Mouse (Mus musculus) thymus, postnatal 25 days (tissue): ENCODE results near the gene Dusp7.
A peak's percentile ranks its signal among the peaks of the same experiment; 100 is the strongest.

Experiments used
- DNase-seq: peaks from one replicate; pipeline ENCODE4 v3.0.0; 2022

Gene Dusp7

DNA sequence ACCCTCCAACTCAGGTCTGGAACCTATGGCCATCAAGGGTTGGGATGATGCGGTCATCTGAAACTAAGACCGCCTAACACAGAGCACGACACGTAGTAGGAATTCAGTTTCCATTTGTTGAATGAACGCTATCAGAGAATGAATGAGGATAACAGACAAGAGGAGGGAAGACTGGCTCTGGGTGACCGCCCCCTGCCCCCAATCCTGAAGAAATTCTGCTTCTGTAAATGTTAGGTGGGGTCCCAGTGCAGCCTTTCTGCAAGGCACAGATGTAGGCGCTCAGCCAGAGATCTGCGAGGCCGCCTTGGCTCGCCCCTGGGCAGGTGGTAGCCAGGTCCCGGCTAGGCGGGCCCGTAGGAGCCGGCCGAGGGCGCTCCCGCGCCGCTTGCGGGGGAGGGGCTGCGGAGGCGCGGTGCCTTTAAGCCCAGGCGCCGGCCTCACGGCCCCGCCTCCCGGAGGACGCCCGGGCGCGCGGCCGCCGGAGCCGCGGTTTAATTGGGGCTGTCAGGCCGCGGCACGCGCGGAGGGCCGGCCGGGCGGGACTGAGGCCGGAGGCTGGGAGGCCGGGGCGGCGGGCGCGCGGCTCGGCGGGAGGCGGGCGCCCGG is at the start of gene Dusp7:
Gene Dusp7 (plus strand): TSS at position 521 of the 606 bp plus-strand sequence.
- peak; percentile 73 for DNase-seq

DNA sequence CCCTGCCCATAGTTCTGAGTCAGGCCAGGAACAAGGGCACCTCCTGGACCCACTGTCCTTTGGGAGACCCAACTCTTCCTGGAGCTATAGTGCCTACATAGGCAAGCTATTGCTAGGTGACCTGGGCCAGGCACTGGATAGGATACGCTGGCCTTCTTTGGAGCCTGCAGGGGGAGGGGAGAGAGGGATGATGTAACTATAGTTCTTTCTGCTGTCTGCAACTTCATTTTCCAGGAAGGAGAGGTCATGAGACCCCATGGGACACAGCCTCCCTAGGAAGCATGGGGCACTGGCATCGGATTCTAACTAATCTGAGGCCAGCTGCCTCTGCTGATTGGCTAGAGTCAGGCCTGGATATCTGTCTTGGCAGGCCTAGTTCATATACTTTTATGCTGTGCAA is 49.3 kb upstream of the Dusp7 start:
- DNase-seq: no peak

DNA sequence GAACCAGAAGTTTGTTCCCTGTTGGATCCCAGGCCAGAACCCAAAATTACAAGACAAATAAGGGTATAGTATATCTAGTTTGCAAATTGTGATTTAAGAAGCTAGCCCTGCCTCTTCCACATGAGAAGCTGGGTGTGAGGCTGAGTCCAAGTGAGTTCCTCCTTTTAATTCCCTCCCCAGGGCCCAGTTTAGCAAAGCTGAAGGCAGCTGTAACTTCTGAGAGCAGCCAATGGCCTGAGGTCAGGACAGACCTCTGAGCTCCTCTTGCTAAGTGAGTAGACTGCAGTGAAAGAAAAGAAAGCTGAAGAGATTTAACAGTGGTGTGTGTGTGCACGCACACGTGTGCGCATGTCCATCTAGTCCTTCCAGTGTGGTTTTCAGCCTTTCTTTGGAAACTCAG is 45.9 kb upstream of the Dusp7 start:
- DNase-seq: no peak

DNA sequence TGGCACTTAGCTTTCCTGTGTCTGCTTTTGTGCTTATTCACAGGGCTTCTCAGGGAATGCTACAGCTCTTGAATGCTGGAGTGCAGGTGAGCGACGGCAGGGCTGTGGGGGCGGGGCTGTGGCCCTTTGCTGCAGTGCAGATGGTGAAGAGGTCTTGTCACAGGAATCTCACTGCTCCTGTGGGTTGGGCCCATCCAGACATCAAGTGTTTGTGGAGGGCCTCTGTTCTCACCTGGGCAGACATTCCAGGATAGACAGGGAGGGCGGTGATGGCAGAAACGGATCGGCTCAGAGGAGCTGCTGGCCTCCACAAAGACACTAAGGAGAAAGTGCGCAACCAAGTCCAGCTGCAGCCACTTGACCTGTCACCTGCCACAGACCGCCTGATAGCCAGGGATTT is 42.2 kb upstream of the Dusp7 start:
- no peak for DNase-seq

DNA sequence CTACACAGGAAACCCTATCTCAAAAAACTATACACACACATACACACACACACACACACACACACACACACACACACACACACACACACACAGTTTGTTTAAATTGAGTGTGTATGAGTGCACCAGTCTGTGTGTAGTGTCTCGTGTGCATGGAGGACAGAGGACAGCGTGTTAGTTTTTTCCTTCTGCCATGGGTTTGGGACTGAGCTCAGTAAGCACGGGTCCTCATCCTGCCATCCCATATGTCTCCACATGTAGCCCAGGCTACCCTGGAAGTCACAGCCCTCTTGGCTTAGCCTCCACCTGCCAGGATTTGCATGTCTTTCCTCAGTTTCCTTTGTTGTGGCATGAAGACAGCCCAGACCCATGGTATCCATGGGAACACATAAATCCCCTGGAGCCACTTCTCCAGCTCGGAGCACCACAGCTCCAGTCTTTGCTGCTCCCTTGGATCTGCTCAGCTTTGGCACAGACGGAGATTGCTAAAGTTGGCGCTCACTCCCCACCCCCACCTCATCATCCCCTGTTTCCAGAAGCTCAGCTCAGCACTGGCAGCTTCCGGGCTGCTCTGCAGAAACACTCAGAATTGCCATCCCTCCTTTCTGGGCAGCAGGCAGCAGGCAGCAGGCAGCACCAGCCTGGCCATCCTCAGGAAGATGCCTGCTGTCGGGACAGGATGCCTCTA is 41.2 kb upstream of the Dusp7 start:
- no peak for DNase-seq

DNA sequence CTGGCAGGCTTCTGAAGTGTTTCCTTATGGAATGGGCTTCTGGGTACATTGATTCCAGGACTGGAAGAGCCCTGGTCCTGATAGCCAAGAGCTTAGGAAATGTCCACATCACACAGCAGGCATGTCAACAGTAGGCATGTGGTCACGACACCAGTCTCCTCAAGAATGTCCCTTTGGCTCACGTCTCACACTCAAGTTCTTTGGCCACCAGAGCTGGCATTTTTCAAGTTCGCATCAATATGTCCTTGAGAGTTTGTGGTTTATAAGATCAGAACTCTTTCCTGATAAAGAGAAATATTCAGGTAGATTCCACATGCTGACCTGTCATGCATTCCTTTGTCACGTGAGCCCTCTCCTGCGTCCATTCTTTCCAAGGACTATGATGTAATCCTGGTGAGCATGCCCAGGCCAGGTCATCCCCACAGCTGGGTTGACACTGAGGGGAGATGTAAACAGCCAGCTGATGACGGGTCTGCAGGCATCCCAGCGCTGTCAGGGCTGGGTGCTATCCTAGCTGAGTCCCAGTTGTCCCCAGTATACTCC is 40.3 kb upstream of the Dusp7 start:
- no peak for DNase-seq

DNA sequence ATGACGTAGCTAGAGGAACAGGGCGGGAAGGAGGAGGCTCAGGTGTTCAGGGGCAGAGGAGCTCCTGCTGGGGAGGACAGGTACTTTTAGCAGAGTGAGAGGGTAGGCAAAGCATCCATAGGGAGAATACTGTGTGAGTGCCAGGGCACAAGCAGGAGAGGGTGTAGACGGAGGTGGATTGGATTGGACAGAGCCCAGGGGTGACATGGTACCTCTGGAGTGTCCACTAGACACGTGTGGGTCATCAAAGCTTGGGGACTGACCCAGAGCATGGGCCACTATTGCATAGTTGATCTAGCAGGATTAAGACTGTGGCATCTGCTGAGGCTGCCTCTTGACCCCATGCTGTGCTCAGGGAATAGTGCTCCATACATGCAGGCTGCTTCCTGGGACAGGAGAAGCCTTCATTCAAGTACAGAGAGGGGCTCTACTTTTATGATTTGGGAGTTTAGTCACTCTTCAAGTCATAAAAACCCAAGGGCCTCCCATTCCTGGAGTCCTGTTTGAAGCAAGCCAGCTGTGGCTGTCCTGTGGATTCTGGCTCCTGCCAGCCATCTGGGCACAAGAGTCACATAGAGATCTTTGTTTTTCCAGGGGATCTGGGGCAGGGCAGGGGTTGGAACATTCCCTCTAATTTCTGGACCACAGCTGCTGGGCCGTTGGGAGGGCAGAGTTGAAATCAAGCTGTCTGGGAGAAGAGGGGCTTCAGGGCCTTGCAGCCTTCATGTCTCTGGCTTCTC is 39.5 kb upstream of the Dusp7 start:
- DNase-seq: no peak

DNA sequence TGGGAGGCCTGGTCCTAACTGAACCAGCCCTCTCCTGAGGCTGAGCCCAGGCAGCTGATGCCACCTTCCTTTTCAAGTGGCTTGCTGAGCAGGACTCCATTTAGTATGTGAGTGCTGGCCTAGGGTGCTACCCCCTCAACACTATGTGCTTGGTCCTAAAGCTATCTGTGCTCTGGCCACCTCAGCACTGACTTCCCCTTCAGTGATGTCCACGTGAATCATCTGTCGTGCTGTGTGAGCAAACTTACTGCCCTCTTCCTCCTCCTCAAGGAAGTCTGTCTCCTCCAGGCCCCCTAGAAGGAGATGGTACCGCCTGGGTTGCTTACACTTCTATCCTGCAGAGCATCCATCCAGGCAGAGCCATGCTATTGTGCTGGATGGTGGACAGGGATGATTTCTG is 35.7 kb upstream of the Dusp7 start:
- DNase-seq: no peak

DNA sequence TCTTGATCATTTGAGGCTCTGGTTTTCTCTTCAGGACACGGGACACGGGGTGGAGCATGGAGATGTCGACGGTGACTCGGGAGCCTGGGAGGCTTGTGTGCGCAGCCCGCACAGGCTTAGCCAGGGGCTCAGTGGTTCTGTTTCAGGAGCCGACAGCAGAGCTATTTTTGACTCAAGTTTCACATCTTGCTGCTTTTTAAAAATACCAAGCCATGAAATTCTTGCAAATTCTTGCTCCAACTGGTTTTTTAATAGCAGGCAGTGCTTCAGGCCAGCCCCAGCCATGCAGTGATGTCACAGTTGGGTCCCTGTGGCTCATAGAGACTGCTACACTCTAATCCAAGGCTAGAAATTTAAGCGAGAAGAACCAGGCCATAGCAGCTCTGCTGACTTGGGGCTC is 30.8 kb upstream of the Dusp7 start:
- DNase-seq: no peak

DNA sequence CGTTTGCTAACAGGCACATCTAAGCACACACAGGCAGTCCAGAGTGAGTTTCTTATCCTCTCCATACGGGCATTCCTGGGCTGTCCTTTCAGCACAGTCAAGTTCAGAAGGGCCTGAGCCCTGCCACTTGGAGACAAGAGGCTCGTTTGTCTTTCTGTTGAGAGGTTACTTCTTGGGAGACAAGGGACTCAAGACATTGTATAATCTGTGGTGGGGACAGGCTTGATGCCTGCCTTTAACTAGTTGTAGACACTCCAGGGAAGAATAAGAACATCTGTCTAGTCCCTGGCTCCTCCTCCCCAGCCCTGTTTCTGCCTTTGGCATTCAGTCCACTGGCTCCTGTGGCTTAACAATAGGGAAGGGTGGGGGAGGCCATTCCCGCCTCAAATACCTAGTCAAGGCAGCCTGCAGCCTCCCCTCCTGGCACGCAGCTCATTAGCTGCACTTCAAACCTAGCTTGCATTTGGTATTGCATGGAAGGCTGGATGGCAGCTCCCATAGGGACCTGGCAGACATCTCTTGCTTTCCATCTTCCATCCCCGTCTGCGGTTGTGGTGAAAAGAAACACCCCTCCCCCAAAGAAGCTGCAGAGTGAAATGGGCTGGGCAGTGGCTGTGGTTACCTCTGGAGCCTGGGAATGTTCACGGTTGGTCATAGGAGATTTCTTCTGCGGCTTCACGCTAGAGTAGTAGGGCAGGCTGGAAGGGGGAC is 29.8 kb upstream of the Dusp7 start:
- DNase-seq: no peak

DNA sequence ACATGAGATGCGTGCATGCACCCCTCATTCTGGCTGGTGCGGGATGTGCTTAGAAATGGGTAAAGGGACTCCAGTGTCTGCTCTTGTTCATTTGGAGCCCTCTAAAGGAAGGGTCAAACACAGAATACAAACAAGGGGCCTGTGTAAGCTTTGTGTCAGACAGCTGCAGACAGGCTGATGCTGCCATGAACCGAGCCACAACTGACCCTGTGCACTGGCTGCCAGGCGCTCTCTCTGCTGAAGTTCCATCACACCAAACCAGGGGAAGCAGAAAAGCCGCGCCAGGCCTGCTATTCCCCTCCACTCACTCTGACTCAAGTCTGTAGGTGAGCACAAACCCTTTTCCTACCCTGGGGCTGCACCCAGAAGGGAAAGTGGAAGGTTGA is 29.3 kb upstream of the Dusp7 start:
- no peak for DNase-seq

DNA sequence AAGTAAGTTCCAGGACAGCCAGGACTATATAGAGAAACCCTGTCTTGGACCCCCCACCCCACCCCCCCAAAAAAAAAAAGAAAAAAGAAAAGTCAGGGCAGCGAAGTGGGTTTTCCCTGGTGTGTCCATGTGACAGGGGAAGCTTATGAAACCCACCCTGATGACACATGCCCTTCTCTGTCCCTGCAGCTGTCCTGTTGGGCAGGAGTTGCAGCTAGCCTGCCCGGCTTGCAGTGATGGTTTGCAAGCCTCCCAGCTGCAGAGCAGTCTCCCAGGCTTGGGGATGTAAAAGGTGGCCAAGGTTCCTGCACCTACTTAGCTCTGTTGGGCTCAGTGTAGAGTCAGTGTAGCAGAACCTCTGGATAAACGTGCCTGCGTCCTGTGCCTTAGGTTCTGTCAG is 28.7 kb upstream of the Dusp7 start:
- DNase-seq: no peak

DNA sequence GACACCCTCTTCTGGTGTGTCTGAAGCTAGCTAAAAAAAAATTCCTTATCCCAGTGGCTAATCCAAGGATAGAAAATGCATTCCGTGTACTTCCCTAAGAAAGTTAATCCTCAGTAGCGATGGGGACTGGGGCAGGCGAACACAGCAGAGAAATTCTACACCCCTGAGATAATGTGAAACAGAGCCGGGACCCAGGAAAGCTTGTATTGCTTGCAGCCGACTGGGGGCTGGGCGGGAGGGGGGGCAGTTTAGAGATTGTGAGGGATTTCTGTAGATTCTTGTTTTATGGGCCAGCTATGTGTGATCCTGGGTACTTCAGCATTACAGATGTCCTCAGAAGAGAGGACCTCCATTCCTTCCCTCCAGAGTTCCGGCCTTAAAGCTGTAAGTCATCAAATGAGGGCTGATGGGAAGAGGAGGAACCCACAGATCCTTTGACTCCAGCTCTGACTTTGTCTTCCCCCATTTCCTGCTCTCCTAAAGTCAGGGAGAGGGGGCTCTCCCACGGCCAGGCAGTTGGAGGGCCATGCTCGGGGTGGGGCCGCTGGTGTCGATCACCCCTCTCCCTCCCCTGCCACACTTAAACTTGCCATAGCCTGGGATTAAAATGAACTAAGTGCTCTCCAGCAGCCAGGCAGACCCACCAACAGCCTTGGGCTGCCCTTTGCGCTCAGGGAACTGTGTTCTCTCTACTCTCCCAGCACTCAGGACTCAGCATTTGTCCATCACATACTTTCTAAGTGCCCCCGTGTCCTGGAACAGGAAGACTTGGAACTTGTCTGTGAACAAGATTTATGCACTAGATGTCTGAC is 27.7 kb upstream of the Dusp7 start:
- no peak for DNase-seq

DNA sequence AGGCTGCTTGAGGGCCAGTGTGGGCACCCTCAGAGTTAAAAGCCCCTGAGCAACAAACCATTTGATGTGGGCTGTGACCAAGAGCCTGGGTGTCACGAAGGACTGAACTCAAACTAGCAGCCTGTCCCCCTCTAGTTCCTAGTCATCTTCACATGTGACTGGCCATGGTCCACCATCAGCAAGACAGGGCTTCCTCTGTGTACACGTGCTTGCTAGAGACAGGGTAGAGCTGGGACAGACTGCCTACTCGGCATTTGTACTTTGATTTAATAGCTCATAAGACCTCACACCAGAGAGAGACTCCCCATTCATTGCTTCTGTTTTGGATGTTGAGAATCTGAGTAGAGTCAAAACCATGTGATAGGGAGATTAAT is 27.1 kb upstream of the Dusp7 start:
- no peak for DNase-seq

DNA sequence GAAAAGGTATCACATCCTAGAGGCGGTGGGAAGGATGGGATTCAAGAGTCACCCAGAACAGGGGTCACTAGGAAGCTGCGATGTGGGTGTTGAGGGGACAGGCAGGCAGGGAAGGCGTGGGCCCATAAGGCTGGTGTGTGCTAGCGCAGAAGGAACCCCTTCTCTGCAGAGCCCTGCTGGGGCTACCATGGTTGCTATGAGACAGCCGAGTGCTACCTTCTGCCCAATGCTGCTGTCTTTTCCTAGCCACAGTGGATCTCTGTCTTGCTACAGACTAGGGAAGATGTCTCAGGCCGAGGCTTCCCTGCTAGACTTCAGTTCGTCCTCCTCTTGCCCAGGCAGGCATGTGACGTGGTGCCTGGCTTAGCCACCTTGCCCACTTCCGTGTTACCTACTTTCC is 25.9 kb upstream of the Dusp7 start:
- DNase-seq: no peak

DNA sequence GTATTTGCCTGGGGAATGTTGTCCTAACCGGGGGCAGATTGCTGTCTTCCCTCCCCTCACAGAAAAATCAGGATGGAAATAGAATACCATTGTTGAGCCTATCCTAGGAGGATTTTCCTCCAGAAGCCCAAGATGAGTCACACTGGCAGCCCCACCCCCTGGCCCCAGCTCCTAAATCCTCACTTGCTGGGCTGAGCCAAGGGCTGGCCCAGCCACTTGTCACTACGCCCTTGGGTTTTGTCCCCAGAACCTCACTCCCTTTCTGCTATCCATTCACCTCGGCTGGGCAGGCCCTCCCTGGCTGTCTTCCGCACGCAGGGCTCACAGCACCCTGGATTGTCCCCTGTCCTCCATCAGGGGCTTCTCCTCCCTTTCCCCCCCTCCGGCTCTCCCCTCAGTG is 23.3 kb upstream of the Dusp7 start:
- no peak for DNase-seq

DNA sequence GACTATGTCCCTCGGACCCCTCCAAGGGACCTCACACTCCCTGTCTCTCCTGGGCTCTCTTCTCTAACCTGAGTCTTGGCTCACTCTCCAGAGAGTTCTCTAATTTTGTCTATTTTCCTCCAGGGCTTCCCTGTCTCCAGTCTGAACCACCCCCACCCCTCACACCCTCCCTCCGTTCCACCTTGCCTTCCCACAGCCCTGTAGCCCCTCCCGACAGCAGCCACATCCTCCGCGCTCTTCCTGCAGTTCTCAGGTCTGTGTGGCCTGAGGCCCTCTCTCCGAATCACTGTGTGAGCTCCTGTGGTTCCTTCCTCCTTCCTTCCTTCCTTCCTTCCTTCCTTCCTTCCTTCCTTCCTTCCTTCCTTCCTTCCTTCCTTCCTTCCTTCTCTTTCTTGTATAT is 22.8 kb upstream of the Dusp7 start:
- DNase-seq: no peak

DNA sequence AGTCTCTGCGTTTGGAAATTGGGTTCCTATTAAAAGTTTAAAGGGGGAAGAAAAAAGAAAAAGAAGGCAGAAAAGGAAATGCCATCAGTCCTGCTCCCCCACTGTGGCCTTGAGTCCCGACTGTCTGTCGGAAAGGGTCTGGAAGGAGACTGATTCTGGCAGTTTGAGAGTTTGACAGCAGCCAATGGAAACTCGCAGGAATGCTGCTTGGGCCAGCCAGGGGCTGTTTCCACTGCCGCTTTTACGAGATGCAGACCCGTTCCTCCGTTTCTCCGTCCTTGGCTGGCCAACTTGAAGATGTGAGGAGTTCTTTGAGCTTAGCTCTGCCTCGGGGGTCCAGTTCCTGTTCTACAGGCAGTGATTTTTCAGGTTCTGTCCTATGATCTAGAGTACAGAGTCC is 20.2 kb upstream of the Dusp7 start:
- no peak for DNase-seq

DNA sequence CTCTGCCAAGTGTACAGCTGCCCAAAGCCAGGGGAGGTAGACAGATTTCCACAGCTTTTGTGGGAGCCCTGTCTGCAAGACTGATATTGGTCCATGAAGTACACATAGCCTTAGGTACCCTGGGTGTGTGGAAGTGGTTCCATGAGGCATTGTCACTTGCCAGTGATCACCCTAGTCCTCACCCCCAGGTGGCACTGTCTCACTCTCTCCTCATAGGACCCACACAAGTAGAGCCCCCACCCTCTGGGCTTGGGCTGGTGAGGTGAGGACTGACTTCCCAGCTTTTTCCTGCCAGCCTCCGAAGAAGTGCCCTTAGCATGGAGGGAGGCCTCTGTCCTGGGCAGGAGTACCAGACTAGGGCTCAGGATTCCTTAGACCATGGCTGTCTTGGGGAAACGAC is 19.4 kb upstream of the Dusp7 start:
- DNase-seq: peak; percentile 53

DNA sequence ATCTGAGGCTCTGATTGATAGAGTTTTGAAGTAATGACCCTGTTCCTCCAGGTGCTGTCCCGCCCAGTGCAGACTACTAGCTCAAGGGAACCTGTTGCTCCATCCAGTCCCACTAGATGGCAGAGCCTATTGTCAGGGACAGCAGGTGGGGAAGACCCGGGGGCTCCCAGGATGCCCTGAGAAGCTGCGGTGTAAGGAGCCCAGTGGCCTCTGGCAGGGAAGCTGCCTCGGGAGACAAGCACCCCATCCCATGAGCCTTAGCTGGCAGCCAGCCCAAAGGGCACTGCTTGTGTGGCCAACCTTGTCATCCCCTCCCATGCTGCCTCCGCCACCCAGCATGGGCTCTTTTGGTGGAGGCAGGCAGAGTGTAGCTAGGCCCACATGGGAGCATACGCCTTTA is 17.3 kb upstream of the Dusp7 start:
- peak; percentile 9 for DNase-seq

DNA sequence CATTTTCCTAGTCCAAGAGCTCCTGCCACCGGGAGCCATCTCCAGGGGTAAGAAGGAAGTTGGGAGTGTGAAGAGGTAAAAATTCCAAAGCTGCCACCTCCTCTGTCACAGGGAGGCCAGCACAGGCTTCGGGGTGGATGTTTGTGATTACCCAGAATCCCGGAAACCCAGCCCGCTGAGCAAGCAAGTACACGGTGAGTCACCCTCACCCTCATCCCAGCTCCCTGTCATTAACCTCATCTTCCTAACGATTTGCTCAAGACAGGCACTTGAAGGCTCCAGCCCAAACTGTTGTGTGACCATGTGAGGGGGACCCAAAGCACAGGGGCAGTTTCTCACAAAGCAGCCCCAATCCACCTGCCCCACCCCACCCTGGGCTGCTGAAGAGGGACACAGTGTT is 14.7 kb upstream of the Dusp7 start:
- no peak for DNase-seq

DNA sequence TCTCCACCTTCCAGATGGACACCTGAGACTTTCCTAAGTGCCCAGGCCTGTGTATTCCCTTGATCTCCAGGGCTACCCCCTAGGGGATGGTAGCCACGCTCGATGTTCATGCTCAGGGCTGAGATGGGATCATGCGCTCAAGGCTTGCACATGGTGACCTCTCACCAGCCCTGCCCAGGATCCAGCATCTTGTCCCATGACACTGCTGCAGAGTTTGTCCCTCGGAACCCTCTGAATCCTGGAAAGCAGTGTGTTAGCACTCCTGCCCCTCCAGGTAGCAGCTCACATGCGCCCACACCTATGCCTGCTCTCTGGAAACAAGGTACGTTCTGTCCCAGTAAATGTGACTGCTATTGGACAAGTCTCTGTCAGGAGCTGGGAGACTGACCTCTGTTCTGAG is 13.6 kb upstream of the Dusp7 start:
- DNase-seq: no peak
